Mouse (Mus musculus) adrenal gland, adult (tissue): Measurements from ENCODE around the gene Fbxl21.

ENCODE experiments used
- DNase-seq, 2 experiments: peaks; one replicate each; pipeline ENCODE4 v3.0.0; 2022 to 2023; ENCODE audit warnings: low spot score in 1 of 2; ENCODE audit not compliant: inconsistent age in 2 of 2

Fbxl21 gene

DNA sequence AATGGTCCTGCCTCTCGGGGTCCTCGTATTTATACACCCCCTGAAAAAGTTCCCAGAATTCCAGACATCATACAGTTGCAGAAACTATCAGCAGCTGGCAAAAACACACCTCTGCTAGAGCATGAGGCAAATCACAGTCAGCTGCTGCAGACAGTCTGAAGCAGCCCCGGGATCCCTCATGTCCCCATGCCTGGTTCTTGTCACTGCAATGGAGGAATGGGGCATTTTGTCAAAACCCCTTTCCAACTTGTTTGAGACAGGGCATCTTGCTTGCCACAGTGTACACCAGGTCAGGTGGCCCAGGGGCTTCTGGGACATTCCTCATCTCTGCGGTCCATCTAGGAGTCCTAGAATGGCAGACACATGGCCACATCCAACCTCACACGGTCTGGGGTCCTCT is 12.7 kb downstream of the Fbxl21 start:
- no peak for DNase-seq

DNA sequence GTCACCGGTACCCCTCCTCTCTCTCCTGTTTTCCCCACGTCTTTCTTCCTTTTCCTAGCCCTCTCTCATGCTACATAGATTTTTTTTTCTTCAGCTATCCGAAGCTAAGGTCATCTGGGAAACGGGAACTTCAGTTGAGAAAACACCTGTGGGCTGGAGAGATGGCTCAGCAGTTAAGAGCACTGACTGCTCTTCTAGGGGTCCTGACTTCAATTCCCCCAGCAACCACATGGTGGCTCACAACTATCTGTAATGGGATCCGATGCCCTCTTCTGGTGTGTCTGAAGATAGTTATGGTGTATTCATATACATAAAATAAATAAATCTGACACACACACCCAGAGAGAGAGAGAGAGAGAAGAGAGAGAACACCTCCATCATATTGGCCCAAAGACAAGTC is 13.3 kb downstream of the Fbxl21 start:
- no peak for DNase-seq

DNA sequence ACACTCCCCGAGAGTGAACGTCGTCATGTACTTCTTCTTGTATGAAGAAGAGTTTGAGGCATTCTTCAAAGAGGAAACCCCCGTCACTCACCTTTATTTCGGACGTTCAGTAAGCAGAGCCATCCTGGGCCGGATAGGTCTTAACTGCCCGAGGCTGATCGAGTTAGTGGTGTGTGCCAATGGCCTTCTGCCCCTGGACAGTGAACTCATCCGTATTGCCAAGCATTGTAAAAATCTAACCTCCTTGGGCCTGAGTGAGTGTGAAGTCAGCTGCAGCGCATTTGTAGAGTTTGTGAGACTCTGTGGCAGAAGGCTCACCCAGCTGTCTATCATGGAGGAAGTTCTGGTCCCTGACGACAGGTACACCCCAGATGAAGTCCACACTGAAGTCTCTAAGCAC is 14.8 kb downstream of the Fbxl21 start:
- DNase-seq: no peak

DNA sequence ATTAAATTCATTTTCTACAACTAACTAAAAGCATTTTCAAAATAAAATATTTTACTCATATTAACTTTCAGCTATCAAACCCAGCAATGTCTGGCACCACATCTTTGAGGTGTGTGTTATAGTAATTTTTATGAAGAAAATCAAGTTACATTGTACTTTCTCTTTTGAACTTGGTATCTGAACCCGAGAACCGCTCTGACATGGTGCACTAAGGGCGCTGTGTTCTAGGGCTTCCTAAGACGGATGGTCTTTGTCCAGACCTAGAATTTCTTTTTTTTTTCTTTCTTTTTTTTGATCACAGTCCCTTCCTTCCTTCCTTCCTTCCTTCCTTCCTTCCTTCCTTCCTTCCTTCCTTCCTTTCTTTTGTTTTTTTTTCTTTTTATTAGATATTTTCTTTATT is 17.6 kb downstream of the Fbxl21 start:
- peak; percentile 28 to 66 for DNase-seq

DNA sequence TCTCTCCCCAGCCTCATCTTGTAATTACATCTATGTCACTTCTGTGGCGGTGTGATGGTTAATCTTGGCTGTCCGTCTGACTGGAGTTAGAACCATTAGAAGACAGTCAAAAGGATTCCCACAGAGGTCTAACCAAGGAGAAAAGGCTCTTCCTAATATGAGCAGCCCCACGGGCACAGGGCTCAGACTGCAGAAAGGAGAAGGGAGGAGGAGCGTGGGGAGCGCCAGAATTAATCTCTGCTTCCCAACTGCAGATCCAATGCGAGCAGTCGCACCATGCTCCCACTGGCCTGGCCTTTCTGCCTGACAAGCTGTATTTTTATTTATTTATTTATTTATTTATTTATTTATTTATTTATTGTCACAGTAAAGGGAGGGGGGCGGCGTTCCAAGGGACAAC is 21.5 kb downstream of the Fbxl21 start:
- DNase-seq: peak; percentile 9 to 49

DNA sequence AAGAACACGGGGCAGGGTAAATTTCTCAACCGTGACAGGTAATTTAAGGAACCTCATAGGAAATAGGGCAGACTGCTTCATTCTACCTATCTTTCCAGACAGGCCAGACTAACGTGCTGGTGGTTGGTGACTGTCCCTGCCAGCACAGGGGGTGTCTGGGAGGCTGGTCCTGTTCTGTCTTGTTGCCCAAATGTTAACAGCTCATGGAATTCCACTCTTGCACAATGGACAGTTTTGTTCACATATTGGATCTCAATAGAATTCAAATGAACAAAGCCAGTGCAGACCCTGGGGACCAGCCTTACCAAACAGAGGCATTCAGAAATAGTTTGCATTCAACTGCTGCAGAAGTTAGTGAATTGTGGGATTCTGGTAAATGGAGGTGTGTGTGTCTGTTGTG is 22.7 kb downstream of the Fbxl21 start:
- peak in 1 of 2 experiments; percentile 1 for DNase-seq

DNA sequence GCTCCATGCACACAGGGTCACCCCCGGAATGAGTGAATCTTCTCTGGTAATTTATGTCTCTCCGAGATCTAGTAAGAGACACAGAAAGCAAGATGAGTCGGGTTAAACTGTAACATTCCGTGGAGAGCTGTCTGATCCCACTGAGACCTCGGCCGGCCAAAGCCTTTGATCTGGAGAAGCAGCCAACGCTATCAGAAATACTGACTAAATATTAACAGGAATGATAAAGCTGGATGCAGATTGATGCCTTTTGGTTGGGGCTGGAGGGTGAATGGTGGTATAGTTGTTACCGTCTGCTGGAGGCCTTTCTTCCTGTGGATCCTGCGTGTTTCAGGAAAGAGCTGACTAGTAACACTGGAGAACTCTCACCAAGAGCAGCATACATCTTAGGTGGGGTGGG is 26.1 kb downstream of the Fbxl21 start, which contains the start of gene Lect2:
Lect2 (minus strand) TSS at position 102 of the 400 bp plus-strand sequence.
- DNase-seq: peak in 1 of 2 experiments; percentile 6

DNA sequence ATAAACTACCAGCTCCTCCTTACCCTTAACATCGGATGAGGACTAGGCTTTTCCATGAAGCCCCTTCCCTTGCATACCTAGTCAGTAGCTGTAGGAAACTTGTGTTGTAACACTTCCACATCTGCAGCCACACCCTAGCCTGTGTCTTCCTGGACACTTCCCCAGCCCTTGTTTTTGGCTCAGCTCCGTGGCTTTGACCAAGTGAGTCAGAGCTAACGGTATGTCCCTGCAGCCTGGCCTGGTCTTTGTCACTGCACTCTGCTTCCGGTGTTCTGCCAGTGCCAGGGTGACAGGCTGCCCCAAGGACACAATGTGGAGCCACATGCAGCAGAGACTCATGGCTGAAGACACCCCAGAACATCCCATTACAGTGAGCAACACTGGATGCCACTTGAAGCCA is 27.1 kb downstream of the Fbxl21 start:
- peak; percentile 89 to 92 for DNase-seq

DNA sequence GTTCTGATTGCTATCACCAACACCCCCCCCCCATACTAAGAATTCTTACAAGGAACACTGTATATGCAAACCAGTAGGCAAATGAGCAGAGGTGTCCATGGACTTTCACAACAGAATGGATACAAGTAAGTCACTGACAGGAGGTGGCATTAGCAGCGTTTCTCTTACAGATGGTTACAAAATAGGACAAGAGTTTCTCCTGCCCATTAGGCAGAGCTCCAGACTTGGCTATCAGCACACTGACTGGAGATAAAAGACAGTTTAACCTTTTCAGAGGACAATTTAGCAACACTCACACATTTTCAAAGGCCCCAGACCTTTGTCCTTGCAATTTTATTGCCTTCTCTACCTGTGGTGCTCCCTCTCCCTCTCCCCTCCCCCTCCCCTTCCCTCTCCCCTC is 28.3 kb downstream of the Fbxl21 start:
- DNase-seq: peak; percentile 66 to 89

DNA sequence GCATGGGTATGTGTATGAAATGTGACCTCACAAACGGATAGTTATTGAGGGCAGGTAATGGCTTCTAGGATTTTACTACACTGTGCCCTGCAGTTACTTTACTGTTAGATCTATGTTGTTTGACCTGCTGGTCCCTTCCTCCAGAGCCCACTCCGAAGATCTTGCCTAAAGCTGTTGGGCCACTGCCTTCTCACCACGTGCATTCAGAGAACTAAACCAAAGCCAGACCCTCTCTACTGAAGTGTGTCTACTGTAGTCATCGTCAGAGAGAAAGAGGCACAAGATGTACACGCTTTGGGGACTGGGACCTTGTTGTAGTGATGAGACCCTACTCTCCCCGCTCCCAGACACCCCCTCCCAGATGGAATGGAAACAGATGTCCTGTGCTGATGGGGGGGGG is 29.4 kb downstream of the Fbxl21 start:
- DNase-seq: no peak

DNA sequence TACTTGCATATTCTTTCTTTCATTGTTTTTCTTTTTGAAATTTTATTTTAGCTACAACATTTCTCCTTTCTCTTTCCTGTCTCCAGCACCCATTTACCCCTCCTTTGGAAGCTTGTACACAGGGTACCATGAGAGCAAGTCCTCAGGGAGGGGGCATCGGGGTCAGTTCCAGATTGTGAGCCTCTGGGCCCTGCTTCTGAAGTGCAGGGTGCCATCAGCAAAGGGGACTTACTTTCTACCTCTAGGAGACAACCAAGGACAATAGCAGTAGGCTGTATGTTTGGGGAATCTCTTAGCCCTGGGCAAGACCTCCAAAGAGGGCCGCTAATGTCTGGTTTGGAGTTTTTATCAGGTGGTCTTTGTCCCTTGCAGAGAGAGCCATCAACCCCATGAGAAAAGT is 31.7 kb downstream of the Fbxl21 start:
- DNase-seq: no peak

DNA sequence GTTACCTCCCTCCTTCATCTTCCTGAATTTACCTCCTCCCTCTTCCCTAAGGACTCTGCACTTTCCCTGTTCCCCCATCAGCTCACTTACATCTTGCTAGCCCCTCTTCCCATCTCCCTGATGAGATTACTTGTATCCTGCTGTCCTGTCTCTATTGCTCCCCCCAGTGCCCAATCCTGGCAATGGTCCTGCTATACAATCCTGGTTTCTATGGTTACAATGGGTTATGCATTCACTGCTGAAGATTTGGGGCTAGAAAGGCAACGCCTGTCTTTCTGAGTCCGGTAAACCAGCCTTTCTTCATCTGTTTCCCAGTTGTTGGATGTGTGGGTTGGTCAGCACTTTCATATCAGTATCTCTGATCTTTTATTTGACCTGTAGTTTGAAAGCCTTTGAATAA is 32.1 kb downstream of the Fbxl21 start:
- DNase-seq: peak in 1 of 2 experiments; percentile 64

DNA sequence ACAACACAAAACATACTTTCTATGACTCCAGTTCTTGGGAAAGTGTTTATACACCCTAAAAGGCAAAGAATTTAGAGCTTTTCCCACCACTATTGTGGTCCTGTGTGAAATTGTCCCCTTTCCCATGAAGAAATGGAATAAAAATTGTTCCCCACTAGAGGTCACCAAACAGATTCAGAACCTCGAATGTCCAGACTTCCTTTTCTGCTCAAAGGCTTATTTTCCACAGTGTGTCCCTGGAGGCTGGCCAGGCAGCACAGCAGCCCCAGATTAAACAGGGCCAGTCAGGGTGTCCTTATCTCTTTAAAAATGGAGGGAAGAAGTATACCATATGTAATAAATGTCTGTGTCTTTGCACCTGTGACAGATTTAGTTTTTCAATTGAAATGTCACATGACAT is 33.7 kb downstream of the Fbxl21 start:
- peak; percentile 45 to 79 for DNase-seq

DNA sequence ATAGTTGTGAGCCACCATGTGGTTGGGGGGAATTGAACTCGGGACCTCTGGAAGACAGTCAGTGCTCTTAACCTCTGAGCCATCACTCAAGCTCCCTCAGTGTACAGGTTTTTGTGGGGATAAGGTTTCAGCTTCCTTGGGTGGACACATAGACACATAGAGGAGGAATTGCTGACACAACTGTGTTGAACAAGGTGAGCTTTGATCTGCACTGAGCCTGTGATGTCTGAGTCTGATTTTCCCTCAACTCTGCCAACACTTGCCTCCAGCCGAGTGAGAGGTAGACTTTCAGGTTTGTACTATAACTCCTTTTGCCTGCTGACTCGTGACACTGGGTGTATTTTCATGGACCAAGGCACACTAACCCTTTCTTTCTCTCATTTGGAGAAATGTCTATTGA is 34.4 kb downstream of the Fbxl21 start:
- DNase-seq: no peak

DNA sequence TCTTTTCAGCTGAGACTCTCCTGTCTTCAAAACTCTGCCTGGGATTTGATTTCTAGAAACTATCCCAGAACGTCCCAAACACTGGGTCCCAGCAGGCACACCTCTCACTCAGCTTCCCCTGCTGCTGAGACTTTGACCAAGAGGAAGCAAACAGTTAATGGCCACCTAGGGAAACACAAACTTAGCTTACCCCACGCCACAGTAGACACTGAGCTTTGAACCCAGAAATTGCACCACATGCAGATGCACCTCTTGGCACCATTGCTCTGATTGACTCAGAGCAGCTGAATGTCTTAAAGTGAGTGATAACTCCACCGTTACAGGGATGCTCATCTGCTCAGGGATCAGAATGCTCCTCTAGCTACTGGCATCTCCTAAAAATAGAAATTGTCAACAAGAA is 36.5 kb downstream of the Fbxl21 start:
- no peak for DNase-seq

DNA sequence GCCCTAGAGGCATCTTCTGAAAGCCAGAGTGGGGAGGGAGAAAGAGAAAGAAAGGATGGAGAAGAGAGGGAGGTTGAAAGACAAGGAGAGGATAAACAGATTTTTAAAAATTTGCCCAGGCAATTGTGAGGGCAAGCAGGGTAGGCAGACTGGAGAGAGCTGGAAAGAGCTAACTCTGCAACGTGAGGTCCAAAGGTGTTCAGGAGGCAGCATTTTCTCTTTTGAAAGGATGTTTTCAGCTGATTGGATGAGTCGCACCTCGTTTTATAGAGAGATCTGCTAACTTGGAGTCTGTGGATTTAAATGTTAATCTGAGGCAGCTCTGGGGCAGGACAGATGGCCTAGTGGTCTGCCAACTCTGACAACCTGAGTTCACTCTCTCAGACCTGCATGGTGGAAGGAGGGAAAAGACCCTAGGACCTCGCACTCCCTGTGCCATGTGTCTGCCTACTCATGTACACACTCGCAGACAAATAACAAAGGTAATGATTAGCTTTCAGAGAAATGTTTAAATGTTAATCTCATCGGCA is 37.6 kb downstream of the Fbxl21 start:
- DNase-seq: no peak

DNA sequence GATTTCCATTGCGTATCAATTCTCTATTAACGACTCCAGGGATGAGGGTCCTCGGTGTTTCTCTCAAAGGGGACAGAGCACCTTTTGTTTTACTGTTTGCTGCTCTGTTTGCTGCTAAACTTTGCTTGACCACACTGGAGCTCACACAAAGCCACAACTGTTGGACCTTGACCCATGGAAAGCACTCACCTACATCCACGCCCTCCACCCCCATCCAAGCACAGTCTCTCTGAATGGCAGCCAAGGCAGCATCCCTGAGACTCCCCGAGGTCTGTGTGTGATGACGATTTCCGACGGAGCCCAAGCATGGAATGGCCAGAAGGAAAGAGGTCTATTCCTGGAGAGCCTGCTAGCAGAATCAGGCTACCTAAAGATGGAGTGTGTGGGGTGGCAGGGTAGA is 38.9 kb downstream of the Fbxl21 start:
- DNase-seq: no peak

DNA sequence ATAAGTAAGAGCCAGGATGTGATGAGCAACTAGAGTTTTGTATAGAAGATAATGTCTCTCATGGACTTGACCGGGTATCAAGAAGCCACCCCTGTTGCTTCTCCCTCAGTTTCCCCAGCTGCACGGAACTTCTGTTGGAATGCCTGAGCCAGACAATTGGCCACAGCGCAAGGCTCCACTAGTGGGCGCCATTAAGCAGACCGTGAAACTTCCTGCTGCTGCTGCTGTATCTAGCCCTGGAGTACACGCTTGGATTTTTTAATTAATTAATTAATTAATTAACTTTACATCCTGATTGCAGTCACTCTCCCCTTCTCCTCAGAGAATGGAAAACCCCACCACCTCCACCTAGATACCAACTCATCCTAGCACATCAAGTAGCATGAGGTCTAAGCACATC is 40.8 kb downstream of the Fbxl21 start:
- DNase-seq: peak; percentile 49 to 74

DNA sequence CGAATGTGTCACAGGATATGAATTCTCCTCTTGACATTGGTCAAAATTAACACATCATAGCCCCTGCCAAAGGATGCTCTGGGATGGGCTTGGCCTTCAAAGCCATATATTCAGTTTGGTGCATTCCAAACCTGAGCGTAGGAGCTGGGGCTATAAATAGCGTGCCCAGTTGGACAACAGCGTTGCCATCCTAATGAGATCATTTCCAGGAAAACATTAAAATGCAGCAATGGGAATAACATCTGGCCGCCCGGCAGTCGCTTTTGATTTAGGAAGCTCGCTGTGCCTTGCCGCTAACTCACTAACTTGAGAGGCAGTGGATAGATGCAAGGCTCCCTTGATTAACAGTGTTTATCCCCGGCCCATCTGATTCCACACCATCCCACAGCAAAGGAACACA is 44.1 kb downstream of the Fbxl21 start:
- DNase-seq: no peak

DNA sequence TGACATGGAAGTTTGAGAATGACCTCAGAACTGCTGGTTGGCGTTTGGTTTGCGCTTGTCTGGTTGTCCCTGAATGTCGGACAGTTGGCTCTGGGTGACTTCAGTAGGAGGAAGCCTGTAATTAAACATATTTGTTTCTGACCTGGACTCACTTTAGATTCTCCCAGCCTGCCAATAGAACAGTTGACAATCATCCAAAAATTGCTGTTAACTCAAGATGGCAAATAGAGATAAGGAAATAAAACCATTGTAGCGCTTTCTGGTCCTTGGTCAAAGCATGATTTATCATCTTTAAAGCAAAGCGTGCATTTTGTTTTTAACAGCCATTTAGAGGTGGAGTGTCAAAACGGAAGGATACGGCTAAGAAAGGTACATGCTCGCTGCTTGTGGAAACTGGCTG is 49.4 kb downstream of the Fbxl21 start:
- no peak for DNase-seq

DNA sequence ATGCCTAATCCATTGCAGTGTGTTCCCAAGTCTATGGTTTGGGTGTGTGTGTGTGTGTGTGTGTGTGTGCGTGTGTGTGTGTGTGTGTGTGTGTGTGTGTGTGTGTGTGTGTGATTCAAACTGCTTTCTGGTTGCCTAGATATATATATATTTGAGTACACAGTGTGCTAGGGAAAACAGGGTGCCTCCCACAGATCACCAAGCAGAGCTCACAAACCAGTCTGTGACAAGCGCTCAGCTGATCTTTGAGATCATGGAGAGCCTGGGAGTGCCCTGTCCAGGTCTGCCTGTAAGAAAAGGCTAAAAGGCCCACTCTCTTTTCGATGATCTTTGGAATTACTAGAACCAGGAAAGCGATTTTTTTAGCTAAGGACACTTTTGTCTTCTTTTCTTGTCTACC is 52.8 kb downstream of the Fbxl21 start:
- no peak for DNase-seq

DNA sequence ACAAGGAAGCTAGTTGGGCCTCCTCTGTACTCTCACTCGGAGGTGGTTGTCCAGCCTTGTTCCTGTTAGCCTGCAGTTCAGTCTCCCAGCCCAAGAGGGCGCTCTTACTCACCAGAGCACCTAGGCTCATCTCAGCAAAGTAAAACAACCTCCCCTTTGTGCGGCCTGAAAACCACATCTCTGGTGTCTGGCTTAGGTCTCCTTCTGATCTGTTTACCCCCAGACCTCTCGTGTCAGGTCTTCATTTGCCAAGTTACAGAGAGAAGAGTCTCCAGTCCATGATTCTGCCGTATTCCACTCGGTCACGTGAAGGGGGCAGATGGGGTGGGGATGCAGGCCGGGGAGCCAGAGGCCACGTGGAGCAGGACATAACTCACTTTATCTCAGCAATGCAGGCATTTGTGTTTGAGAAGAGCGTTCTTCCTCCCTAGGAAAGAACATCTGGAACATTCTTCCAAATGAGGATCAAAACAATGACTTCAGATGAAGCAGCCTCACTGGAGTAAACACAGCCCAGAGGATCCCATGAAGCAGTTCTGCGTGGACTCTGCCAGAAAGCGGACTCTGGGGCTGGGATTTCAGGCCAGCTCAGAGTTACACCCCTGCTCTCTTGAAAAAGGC is 53.5 kb downstream of the Fbxl21 start:
- peak; percentile 85 to 95 for DNase-seq

DNA sequence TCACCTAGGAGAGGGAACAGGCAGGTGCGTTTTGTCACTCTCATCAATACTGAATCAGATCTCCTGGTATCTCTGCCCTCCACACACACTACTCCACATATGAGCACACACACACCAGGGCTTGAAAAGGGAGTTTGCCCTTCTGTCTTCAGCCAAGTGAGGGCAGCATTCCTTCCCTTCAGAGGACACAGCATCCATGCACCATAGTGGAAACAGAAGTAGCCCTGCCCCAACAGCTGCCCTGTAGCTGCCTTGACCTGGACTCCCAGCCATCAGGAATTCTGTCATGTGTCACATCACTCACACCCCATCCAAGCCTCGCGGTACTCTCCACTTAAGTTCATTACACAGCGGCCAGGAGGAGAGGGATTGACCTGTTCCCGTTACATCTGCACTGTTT is 55.8 kb downstream of the Fbxl21 start:
- DNase-seq: peak; percentile 58 to 74
